Mouse (Mus musculus): ENCODE results near the gene Sbk3.
A peak's percentile ranks its signal among the peaks of the same experiment; 100 is the strongest.
"Not testable (repeated sequence)": the region's sequence is repeated elsewhere in the genome, so short reads cannot be mapped to it uniquely, and the experiment has no call there.

Sbk3 gene

DNA sequence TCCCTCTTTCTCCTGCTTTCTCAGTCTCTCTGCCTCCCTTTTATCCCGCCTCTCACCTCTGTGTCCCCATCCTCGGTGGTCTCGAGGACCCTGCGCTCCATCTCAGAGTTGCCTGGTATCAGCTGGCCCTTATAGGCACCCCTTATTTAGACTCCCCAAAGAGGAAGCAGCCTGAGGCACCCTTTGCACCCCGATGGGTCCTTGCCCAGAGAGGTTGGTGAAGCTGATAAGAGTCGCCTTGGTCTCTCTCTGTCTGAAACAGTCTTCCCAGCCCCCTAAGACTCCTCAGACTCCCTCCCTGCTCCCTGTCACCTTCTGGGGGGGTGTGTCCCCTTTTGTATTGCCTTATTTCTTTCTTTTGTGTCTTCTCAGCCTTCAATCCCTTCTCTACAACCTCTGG is at the start of gene Sbk3:
Gene Sbk3, minus strand, starts transcription at position 101 of the 400 bp plus-strand sequence.
- DNase-seq, result no peak

DNA sequence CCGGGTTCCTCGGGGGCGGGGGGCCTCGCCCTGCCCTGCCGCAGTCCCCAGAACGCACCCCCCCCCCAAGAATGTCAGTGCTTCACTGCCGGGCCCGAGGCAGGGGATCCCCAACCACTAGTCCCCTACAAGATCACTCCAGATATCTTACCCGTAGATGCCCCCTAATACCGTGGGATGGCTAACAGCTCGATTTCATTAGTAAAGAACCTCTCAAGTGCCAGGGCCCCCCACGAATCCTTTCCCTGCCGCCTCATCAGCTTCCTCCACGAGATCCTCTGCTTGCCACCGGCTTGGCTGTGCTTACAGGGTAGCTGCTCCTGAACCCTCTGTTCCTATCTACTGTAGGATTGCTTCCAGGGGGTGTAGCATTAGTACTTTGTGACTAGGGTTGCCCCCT is 49.7 kb upstream of the Sbk3 start:
- DNase-seq, result no peak

DNA sequence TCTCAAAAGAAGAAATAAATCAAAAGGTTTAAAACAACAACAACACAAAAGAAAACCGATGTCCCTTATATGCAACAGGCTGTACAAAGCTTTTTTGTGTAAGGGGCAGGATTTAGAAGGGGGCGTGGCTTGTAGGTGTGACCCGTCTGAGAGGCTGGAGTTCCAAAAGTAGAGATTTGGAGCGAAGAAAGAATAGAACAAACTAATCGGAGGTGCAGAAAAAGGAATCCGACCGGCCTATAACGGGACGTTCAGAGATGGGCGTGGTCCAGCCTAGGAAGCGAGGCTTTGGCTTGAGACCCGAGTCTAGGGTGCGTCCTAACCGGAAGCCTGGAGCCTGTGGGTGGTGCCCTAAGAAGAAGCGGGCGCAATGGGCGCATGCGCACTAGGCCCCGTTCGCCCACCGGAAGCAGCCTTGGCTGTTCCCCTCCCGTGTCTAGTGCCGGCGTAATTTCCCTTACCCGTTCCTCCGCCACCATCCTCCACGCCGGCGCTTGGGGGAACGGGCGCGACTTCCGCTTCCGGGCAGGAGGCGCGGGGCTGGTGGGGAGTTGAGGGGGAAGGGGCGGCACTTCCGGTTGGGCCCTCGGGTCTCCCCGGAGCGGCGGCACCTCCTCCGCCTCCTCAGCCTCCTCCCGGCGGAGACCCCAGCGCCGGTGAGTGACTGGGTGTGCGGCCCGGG is 49.2 kb upstream of the Sbk3 start, which contains the start of the genes Zfp865 and Ccdc106:
Gene Zfp865, plus strand, starts transcription at position 377 of the 682 bp plus-strand sequence.
Gene Ccdc106, plus strand, starts transcription at position 554 of the 682 bp plus-strand sequence.
- peak; percentile 98 for DNase-seq

DNA sequence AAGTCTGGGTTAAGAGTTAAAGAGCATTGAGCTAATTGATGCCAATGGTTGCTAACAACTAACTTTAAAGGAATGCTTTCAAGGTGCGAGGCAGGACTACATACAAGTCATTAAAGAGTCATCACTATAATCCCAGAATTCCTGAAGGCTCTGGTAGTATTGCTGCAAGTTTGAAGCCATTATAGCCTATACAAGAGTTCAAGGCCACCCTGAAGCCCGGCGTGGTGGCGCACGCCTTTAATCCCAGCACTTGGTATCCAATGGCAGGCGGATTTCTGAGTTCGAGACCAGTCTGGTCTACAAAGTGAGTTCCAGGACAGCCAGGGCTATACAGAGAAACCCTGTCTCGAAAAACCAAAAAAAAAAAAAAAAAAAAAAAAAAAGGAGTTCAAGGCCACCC is 48.6 kb upstream of the Sbk3 start:
- DNase-seq, result not testable (repeated sequence)

DNA sequence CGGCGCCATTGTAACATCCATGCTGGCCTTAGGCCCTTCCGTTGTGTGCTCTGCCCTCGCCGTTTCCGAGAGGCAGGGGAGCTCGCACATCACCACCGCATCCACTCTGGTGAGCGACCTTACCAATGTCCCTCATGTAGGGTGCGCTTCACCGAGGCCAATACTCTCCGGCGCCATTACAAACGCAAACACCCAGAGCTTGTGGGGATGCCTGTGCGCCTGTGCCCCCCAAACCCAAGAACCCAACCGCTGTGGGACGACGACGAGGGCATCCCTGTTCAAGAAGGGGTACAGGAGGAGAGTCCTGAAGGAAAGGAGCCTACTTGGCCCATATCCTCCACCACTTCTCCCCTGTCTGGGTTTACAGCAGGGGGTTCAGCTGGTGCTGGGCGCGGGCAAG is 47.0 kb upstream of the Sbk3 start:
- peak; percentile 45 for DNase-seq

DNA sequence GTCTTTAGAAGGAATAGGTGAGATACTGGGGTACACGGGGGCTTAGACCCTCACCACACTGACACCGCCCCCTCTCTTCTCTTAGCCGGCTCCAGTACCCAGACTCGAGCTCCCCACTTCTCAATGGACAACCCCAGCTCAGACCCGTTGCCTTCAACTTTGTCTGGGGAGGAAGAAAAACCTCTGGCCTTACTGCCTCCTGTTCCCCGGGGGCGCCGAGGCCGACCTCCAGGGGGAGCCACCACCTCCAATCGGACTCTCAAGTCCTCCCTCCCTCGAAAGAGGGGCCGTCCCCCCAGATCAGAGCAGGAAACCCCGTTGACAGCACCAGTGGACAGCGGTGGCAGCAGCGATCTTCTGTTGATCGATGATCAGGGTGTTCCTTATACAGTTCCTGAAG is 46.4 kb upstream of the Sbk3 start:
- DNase-seq, result peak; percentile 58

DNA sequence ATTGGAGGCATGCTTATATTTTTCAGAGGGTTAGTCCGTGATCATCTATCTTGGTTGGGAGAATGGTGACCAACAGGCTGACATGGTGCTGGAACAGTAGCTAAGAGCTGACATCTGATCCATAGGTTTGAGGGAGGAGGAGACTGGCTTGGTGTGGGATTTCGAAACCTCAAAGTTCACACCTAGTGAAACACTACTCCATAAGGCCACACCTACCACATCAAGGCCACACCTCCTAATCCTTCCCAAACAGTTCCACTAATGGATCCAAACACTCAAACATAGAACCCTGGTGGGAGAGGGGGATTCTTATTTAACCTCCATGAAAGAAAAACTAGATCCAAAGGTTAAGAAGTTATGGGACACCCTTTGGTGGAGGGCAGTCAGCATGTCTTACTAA is 46.0 kb upstream of the Sbk3 start:
- no peak for DNase-seq

DNA sequence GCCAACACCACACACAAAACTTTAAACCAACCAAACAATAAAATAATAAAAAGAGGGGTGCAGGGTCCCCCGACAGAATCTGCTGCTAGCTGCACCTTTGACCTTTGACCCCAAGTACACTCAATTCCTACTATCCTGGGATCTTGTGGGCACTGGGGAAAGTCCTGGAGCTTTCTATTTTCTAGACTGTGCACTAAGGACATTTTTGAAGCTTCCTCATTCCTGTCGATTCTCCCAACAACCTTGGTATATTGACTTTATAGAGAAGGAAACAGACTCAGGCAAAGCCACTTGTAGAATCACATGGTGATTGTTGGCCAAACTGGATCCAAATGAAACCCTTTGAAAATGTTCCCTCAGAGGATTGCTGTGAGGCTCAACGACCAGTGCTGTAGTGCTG is 45.1 kb upstream of the Sbk3 start:
- DNase-seq, result no peak

DNA sequence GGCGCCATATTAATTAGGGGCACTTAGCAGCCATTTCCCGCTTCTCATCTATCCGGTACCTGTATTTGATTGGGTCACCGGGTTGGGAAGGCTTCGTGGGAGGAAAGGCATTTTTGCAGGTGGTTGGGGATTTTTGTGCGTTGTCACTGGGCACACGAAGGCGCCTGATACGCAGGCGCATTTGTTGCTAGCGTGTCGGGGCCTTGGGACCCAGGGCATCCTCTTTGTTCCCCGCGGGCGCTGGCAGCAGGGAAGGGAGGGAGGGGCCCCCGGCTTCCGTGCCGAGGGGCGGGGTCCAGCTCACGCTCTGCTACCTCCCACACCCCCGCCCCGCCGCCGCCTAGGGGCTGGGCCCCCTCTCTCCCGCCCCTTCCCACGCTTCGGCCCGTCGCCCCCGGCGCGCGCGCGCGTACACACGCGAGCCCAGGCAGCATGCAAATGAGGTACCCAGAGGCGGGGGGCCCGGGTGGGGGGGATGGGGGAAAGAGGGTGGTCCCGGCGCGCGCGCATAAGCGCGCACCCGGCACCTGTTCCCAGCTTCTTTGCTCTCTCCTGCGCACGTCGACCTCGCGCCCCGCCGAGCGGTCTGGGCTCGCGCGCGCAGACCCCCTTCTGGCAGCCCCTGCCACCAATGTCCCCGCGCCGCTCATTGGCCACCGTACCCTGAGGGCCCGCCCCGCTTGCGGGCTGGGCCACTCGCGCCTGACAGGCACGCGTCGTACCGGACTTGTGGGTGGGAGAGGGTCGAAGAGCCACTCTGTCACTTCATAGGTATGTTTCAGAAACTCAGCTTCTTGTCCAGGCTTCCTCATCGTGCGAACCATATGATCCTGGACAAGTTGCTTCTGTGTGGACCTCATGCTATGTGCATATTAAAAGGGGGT is 44.4 kb upstream of the Sbk3 start, which contains the start of gene Gm44973:
Gene Gm44973, plus strand, starts transcription at position 379 of the 884 bp plus-strand sequence.
- DNase-seq, result peak; percentile 88

DNA sequence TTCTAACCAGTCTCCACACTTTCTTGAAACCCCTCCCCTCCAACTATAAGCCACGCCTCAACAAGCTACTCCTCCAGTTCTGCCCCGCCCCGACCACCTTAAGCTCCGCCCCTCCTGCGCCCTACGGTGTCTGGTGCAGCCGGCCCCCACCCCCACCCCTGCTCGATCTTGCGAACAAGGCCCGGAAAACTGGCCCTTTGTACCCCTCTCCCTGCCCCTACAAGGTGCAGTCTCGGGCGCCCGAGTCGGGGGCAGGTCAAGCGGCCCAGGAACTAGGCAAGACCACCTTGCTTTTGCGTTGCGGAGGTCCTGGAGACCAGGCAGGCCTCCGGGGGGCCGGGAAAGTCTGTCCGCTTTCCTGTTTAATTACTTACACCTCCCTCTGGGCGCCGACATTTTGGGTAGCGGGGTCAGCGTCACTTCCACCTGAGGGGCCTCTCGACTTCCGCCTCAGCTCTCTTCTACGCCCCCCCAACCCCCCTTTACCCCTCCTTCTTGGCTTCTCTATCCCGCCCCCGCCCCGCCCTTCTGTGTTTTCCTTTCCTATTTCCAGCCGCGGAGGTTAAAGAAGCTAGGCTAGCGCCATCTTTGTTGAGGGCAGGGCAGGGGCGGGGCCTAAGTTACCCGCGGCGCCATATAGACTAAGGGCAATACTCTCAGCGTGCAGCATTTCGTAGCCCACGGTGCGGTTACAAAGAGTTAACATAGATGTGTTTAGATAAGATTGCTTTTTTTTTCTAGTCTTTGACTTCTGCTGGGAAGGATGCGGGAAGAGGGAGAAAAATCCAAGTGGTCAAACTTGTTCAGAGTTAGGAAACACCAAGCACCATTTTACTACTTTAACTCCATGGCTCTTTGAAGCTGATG is 43.5 kb upstream of the Sbk3 start, which contains the start of the genes Zfp524 and Fiz1:
Gene Zfp524, plus strand, starts transcription at position 165 of the 867 bp plus-strand sequence.
Gene Fiz1, minus strand, starts transcription at position 447 of the 867 bp plus-strand sequence.
- DNase-seq, result peak; percentile 94

DNA sequence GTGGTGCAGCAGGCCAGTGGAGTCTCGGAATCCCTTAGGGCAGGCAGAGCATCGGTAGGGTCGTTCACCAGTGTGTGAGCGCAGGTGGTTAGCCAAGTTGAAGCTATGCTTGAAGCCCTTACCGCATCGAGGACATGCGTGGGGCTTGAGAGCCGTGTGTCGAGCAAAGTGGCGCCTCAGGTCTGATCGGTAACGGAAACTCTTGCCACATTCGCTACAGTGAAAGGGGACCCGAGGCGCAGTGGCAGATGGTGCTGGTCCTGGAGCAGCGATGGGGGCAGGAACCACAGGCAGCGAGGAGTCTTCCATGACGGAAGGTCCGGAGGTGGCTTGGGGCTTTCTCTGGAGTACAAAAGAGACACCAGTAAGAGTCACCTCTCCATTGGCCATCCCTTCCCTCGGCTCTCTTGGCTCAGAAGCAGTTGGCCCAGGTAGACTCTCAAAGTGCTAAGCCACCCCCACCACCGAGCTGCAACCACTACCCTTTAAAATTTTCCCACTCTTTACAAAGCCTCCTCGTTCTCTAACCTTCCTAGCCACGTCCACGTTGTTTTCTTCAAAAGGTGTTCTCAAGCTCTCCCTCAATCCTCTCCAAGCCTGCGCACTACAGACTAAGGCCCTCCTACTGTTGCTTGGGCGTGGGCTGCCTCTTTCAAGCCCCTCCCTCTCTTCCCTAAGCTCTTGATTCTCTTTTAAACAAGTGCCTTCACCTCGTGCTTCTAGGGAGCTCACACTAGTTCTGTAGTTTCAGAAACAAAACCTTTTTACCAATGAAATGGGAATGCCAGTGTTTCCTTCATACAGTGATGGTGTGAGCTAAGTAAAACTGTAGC is 41.9 kb upstream of the Sbk3 start:
- DNase-seq, result peak; percentile 28

DNA sequence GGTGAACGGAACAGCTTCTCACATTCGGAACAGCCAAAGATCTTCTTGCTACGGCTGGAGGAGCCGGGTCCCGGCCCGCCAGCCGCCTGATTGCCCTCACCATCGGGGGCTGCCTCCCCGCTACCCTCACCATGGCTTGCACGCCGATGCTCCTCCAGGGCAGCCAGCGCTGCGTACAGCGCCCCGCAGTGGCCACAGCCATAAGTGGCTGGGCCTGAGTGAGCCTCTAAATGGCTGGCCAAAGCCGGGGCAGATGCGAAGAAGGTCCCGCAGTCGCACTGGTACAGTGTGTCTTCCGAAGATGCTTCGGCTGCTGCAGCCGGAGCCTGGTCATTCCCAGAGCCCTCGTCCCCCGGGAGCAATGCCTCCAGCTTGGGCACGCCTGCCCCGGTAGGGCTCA is 37.3 kb upstream of the Sbk3 start:
- no peak for DNase-seq

DNA sequence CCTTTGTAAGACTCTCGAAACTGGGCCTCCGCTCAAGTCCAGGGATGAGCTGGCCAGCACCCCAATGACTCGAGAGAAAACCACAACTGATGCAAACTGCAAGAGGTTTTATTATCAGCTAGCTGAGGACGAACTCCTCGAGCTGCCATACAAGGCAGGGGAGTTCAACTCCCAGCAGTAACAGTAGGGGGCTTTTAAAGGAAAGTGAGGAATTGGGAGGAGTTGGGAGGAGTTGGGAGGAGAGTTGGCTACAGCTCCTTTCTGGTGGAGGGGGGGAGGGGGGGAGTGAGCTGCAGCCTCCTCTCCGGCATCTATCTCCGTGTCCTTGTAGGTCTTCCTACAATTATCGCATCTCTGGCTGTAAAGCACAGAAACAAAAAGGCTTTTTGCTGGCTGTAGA is 31.9 kb upstream of the Sbk3 start:
- not testable (repeated sequence) for DNase-seq

DNA sequence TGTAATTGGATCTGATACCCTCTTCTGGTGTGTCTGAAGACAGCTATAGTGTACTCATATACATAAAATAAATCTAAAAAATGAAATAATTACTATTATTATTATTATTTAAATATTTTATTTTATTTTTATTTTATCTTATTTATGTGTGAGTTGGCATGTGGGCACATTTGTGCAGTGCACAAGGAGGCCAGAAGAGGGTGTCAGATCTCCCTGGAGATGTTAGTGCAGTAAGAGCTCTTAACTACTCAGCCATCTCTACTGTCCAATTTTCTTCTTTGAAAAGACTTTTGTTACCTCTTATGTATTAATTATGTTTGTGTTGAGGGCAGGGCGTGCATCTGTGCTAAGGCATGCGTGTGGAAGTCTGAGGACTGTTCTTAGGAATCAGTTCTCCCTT is 28.9 kb upstream of the Sbk3 start:
- DNase-seq, result no peak

DNA sequence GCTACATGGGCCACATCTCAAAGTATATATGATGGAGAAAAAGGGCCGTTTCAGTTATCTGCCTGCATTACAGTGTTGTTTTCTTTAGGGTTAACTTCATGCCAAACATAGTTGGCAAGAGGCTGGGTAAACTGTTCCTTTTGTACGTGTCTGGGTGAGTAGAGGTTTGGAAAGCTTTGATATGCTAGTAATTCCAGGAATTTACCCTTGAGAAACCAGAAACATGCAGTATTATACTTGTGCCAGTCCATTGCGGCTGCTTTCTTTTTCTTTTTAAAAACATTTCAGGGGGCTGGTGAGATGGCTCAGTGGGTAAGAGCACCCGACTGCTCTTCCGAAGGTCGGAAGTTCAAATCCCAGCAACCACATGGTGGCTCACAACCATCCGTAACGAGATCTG is 26.0 kb upstream of the Sbk3 start:
- no peak for DNase-seq

DNA sequence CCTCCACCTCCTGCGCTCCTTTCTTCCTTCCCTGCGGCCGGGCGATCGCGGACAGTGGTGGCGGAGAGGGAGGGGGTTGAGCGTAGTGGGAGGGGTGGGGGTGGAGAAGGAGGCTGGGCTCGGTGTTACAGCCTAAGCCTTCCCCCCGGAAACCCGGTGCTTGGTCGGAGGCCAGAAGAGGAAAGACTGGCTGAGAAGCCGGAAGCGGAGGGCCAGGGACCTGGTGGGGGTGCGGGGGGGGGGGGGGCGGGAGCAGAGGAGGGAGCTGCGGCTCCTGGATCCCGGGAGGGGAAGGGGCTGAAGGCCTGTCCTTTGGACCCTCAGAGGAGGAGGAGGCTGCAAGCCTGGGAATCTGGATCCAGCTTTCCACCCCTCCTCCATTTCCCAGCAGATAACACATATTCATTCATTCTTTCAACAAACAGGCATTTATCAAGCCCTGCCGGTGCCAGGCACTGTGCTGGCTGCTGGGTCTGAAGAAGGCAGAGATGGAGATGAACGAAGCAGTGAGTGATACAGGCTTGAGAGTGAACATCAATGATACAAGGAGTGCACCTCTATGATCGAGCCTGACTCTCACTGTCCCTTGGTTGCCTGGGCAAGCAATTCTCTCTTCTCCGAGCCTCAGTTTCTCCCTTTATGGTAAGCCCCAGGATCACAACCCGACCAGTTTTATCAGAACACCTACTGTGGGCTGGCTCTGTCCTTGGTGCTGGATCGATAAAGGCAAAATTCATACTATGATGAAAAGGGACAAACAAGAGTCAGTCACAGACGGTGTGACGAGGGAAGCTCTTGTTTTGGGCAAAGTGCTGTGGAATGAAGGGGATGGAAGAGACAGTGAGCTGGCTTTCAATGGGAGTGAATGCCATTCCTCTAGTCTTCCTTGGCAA is 25.3 kb upstream of the Sbk3 start, which contains the start of gene Zfp579:
Gene Zfp579, minus strand, starts transcription at position 156 of the 893 bp plus-strand sequence.
- DNase-seq, result peak; percentile 93

DNA sequence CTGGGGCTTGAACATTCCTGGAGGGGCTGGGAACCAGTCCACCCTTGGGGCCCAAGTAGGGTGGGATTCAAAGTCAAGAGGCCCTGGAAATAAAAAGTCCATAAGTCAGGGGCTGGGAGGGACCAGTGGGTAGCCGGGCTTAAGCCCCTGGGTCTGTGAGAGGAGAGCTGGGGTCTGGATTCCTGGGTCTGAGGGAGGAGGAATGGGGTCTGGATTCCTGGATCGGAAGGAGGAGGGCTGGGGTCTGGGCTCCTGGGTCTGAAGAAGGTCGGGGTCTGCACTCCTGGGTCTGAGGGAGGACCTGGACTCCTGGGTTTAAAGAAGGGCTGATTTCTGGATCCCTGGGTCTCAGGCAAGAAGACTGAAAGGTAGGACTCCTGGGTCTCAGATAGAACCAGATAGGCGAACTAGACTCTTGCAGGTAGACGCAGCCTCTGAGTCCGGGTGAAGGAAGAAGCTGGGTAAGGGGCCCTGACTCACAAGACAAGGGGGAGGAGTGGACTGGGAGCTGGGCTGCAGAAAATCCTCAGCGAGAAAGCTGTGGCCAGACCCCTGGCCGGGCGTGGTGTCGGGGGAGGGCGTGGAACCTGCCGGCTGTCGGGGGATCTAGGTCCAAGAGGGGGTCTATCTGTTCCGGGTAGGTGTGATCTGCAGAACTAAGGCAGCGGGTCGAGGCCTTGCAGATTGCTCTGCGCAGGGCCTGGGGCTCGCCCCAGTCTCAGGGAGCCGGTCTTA is 24.5 kb upstream of the Sbk3 start:
- peak; percentile 20 for DNase-seq

DNA sequence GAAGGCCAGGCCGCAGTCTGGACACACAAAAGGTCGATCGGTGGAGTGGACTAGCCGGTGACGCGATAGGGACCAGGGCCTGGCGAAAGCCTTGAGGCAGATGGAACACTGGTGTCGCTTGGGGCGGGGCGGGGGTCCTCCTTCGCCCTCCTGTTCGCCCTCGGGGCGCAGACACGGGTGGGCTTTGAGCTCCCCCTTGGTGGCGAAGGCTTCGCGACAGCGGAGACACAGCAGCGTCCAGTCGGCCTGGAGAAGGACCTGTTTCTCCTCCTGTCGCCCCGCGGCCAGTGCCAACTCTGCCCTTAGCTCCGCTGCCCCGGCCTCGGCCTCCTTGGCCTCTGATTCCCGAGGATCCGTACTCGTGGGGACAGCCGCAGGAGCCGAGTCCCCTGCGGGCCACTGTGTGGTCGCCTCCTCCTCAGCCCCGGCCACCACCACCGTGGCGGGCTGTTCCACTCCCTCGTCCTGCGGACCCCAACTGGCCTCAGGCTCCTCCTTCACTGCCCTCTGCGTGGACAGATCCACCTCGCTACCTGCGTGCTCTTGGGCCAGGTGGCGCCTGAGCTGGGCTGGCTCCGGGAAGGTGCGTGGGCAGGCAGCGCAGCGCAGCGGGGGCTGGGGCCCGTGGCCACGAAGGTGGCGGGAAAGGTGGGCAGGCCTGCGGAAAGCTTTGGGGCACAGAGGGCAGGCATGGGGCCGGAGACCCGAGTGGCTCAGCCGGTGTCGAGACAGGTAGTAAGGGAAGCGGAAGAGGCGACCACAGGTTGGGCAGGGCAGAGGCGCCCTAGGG is 23.2 kb upstream of the Sbk3 start:
- DNase-seq, result peak; percentile 41

All from cerebellum, adult 11 months (tissue).